In genomic region chr5:21288658-21289435, GRCm38 (mm10) we compare ENCODE assay signal across 26 mouse cellular contexts.
DNase-seq lines count a peak whose midpoint lies in the region; ATAC-seq and TF ChIP-seq lines count a peak whose summit lies in the region.
"Had no signal": no experiment of that assay in that cellular context is flagged by ENCODE, and none has a peak within 500 bp of the region (broad histone marks: within the 10 kb centered on the region; RNA-seq: fewer than 3 reads in every experiment).

No protein-coding gene starts in this region.

- intact Hi-C loops in left cerebral cortex, postnatal 10 days (cut with DNase I) = no loop called here

- ATAC-seq in heart, embryonic 15.5 days (replicated peaks; ENCODE audit: insufficient number of reproducible peaks, insufficient read depth, low FRiP score, low read depth) = peak; percentile 75
- peak; percentile 44; the same call in 1 of the 2 replicates for ATAC-seq in lung, embryonic 14.5 days (ENCODE audit: insufficient read depth)
- ATAC-seq in forebrain, embryonic 11.5 days (replicated peaks; ENCODE audit: low FRiP score) = no peak
- ATAC-seq: forebrain, embryonic 13.5 days; hindbrain, postnatal 0 days; intestine, embryonic 16.5 days; midbrain, embryonic 13.5 days had no signal

- H3K4me2 ChIP-seq in heart, embryonic 15.5 days = no peak overlapping the region
- H3K4me2 ChIP-seq in lung, embryonic 14.5 days = no peak overlapping the region
- H3K4me2 ChIP-seq in forebrain, embryonic 11.5 days (ENCODE audit: low read depth, low read length, severe bottlenecking) = no peak overlapping the region
- H3K4me2 ChIP-seq: embryonic facial prominence, embryonic 13.5 days; forebrain, embryonic 13.5 days; kidney, embryonic 15.5 days; limb, embryonic 12.5 days; liver, embryonic 15.5 days; midbrain, embryonic 13.5 days had no signal

- no peaks in the 10 kb centered on the region for H3K36me3 ChIP-seq in heart, embryonic 15.5 days
- no peaks in the 10 kb centered on the region for H3K36me3 ChIP-seq in lung, embryonic 14.5 days (ENCODE audit: insufficient read depth)
- H3K36me3 ChIP-seq in forebrain, embryonic 11.5 days (ENCODE audit: control insufficient read depth, insufficient read depth, low read length) = no peaks in the 10 kb centered on the region
- H3K36me3 ChIP-seq: embryonic facial prominence, embryonic 13.5 days; kidney, embryonic 15.5 days; limb, embryonic 12.5 days; liver, embryonic 15.5 days; midbrain, embryonic 13.5 days had no signal

- H3K9ac ChIP-seq in heart, embryonic 15.5 days = no peak overlapping the region
- H3K9ac ChIP-seq in lung, embryonic 14.5 days = no peak overlapping the region
- no peak overlapping the region for H3K9ac ChIP-seq in forebrain, embryonic 11.5 days (ENCODE audit: low read length)
- H3K9ac ChIP-seq: embryonic facial prominence, embryonic 13.5 days; forebrain, embryonic 13.5 days; kidney, embryonic 15.5 days; limb, embryonic 12.5 days; liver, embryonic 15.5 days; midbrain, embryonic 13.5 days had no signal

- no peaks in the 10 kb centered on the region for H3K27me3 ChIP-seq in heart, embryonic 15.5 days
- no peaks in the 10 kb centered on the region for H3K27me3 ChIP-seq in lung, embryonic 14.5 days (ENCODE audit: insufficient read depth, low read length)
- H3K27me3 ChIP-seq in forebrain, embryonic 11.5 days (ENCODE audit: control insufficient read depth, insufficient read depth, low read length) = no peaks in the 10 kb centered on the region
- H3K27me3 ChIP-seq: embryonic facial prominence, embryonic 13.5 days; forebrain, embryonic 13.5 days; kidney, embryonic 15.5 days; limb, embryonic 12.5 days; liver, embryonic 15.5 days; megakaryocyte, embryonic 14.5 days; midbrain, embryonic 13.5 days had no signal

- peaks cover 5% of the 10 kb centered on the region; the same call in 1 of the 2 replicates for H3K4me1 ChIP-seq in heart, embryonic 15.5 days (replicated peaks)
- H3K4me1 ChIP-seq in lung, embryonic 14.5 days (ENCODE audit: insufficient read depth) = no peaks in the 10 kb centered on the region
- H3K4me1 ChIP-seq in forebrain, embryonic 11.5 days (replicated peaks; ENCODE audit: control insufficient read depth, insufficient read depth, low read length) = no peaks in the 10 kb centered on the region
- H3K4me1 ChIP-seq: embryonic facial prominence, embryonic 13.5 days; forebrain, embryonic 13.5 days; kidney, embryonic 15.5 days; limb, embryonic 12.5 days; liver, embryonic 15.5 days; midbrain, embryonic 13.5 days had no signal

- H3K27ac ChIP-seq in heart, embryonic 15.5 days = peak overlapping the region; percentile 33
- 0 out of 2 replicates have a peak overlapping the region, but pooled peaks have one; percentile 18 for H3K27ac ChIP-seq in lung, embryonic 14.5 days (ENCODE audit: low read depth)
- no peak overlapping the region for H3K27ac ChIP-seq in forebrain, embryonic 11.5 days (ENCODE audit: low read depth, low read length)
- H3K27ac ChIP-seq: embryonic facial prominence, embryonic 13.5 days; forebrain, embryonic 13.5 days; hindbrain, postnatal 0 days; kidney, embryonic 15.5 days; limb, embryonic 12.5 days; liver, embryonic 15.5 days; midbrain, embryonic 13.5 days had no signal

- H3K4me3 ChIP-seq in heart, embryonic 15.5 days = no peak overlapping the region
- no peak overlapping the region for H3K4me3 ChIP-seq in lung, embryonic 14.5 days (ENCODE audit: low read depth, low read length)
- no peak overlapping the region for H3K4me3 ChIP-seq in forebrain, embryonic 11.5 days (ENCODE audit: low read depth, low read length)
- H3K4me3 ChIP-seq: embryonic facial prominence, embryonic 13.5 days; erythroblast, embryonic 14.5 days; forebrain, embryonic 13.5 days; kidney, embryonic 15.5 days; limb, embryonic 12.5 days; liver, embryonic 15.5 days; megakaryocyte, embryonic 14.5 days; midbrain, embryonic 13.5 days had no signal

- H3K9me3 ChIP-seq in heart, embryonic 15.5 days (replicated peaks) = no peaks in the 10 kb centered on the region
- H3K9me3 ChIP-seq in lung, embryonic 14.5 days (ENCODE audit: low read depth, low read length) = no peaks in the 10 kb centered on the region
- no peaks in the 10 kb centered on the region for H3K9me3 ChIP-seq in forebrain, embryonic 11.5 days (ENCODE audit: control insufficient read depth, low read length)
- H3K9me3 ChIP-seq: embryonic facial prominence, embryonic 13.5 days; forebrain, embryonic 13.5 days; kidney, embryonic 15.5 days; limb, embryonic 12.5 days; liver, embryonic 15.5 days; megakaryocyte, embryonic 14.5 days; midbrain, embryonic 13.5 days had no signal

- 51% methylated on average over 7 of the region's 7 CpGs for WGBS in heart, embryonic 15.5 days
- WGBS in lung, embryonic 14.5 days = 53% methylated on average over 7 of the region's 7 CpGs
- 85% methylated on average over 7 of the region's 7 CpGs for WGBS in forebrain, embryonic 11.5 days

- no peak for TF ChIP-seq CTCF in lung, embryonic 14.5 days (IDR thresholded peaks at IDR 0.05; ENCODE audit: low read depth)

- DNase-seq in heart, postnatal 4 days = no peak
- peak; percentile 25 for DNase-seq in lung, embryonic 14.5 days
- no peak for DNase-seq in lung, postnatal 14 days
- peak; percentile 20 for DNase-seq in MEL-GATA-1-ER (ENCODE audit: extremely low read depth, low read depth)
- peak; percentile 26 for DNase-seq in lung, postnatal 10 days
- no peak for DNase-seq in forebrain, embryonic 11.5 days (ENCODE audit: low spot score)
- DNase-seq in left cerebral cortex, postnatal 10 days (ENCODE audit: extremely low spot score in 1 of 2, low spot score in 2 of 2) = no peak
- DNase-seq: adrenal gland, postnatal 25 days; cerebellum, adult 8-10 months; cerebellum, postnatal 36 days; embryo, embryonic 11 days; gastrocnemius, postnatal 14 days; kidney, postnatal 36 days; layer of hippocampus, postnatal 36 days; thymus, postnatal 25 days had no signal

Comparison
In these comparisons a context has a peak if more than half of its experiments do, and no peak if none do; other contexts are left out.
1. DNase-seq: peak in lung, embryonic 14.5 days (single experiment), MEL-GATA-1-ER (single experiment) and lung, postnatal 10 days (single experiment); none in heart, postnatal 4 days (single experiment), lung, postnatal 14 days (single experiment), forebrain, embryonic 11.5 days (single experiment) and left cerebral cortex, postnatal 10 days (0 of 2).